Mouse (Mus musculus) limb, embryonic 12.5 days (tissue): ENCODE data around the gene Cacna1b. TPM values are rescaled to one million over a fixed set of nuclear protein-coding genes. Genes with fewer than 3 reads are reported as not detected.

Source experiments
- ATAC-seq: fragments of 200-750 bp; cut with Nextera tagmentation; 2 replicates; pipeline ENCODE4 v1.8.0; 2017; ENCODE audit warnings: low read depth, moderate TSS enrichment; ENCODE audit not compliant: insufficient number of reproducible peaks, insufficient read depth, low FRiP score, low TSS enrichment
- H3K27ac ChIP-seq: fragments of 300-500 bp; sonication (generic); 2 replicates; pipeline ENCODE4 v1.5.1; 2016; ENCODE audit warnings: mild to moderate bottlenecking, moderate library complexity
- H3K27me3 ChIP-seq: fragments of 300-500 bp; sonication (generic); 2 replicates; pipeline ENCODE4 v1.6.1; 2016; ENCODE audit warnings: mild to moderate bottlenecking, moderate library complexity
- H3K36me3 ChIP-seq: fragments of 300-500 bp; sonication (generic); 2 replicates; pipeline ENCODE4 v1.6.1; 2016; ENCODE audit warnings: mild to moderate bottlenecking, moderate library complexity
- H3K4me1 ChIP-seq: fragments of 300-500 bp; sonication (generic); replicated peaks from 2 replicates; pipeline ENCODE4 v1.6.1; 2016
- H3K4me2 ChIP-seq: fragments of 300-500 bp; sonication (generic); 2 replicates; pipeline ENCODE4 v1.6.1; 2016; ENCODE audit warnings: mild to moderate bottlenecking, moderate library complexity
- H3K4me3 ChIP-seq: fragments of 300-500 bp; sonication (generic); replicated peaks from 2 replicates; pipeline ENCODE4 v1.5.1; 2016; ENCODE audit warnings: mild to moderate bottlenecking
- H3K9ac ChIP-seq: fragments of 300-500 bp; sonication (generic); replicated peaks from 2 replicates; pipeline ENCODE4 v1.6.1; 2016; ENCODE audit warnings: mild to moderate bottlenecking, moderate library complexity
- H3K9me3 ChIP-seq: fragments of 300-500 bp; sonication (generic); 2 replicates; pipeline ENCODE4 v1.6.1; 2016; ENCODE audit warnings: mild to moderate bottlenecking, moderate library complexity
- WGBS: fragments of 180-500 bp; shearing (Covaris S2); methylation state at CpG from one replicate; pipeline ENCODE4 v1.1.7; 2016; 5-methylcytosine and 5-hydroxymethylcytosine counted together
- polyA plus RNA-seq: library from polyadenylated mRNA; unstranded; fragments of >200 nt; fragmentation: Nextera tagmentation; extraction: Ambion mirVana; gene quantifications from 2 replicates; pipeline ENCODE4 v1.2.1, GENCODE M21; 2016

The Cacna1b gene
- 1.6 and 1.9 TPM in 2 replicates for polyA plus RNA-seq

GRCm38 (mm10) chr2:24763115-24763557, at the start of gene Cacna1b:
Gene Cacna1b, minus strand, starts transcription at chr2:24763152.
- peak within 1 kb of the TSS; percentile 62 for H3K4me3 ChIP-seq
- peaks cover 51% of the 10 kb centered on the region for H3K27me3 ChIP-seq
- peak; percentile 78 for ATAC-seq
- H3K27ac ChIP-seq: no peak within 1 kb of the TSS
- WGBS: under 1% methylated on average over 42 of the region's 42 CpGs
- H3K4me2 ChIP-seq: peak within 1 kb of the TSS; percentile 100
- H3K4me1 ChIP-seq: peaks cover 13% of the 10 kb centered on the region
- peak within 1 kb of the TSS; percentile 37 for H3K9ac ChIP-seq
- no peaks in the 10 kb centered on the region for H3K9me3 ChIP-seq
- H3K36me3 ChIP-seq: no peaks in the 10 kb centered on the region

GRCm38 (mm10) chr2:24809746-24810145, 46.8 kb upstream of the Cacna1b start:
- peaks cover 94% of the 10 kb centered on the region for H3K36me3 ChIP-seq
- no peaks in the 10 kb centered on the region for H3K9me3 ChIP-seq
- no peak overlapping the region for H3K27ac ChIP-seq
- no peak overlapping the region for H3K4me3 ChIP-seq
- WGBS: 87% methylated on average over 3 of the region's 3 CpGs
- ATAC-seq: no peak
- H3K27me3 ChIP-seq: no peaks in the 10 kb centered on the region
- no peak overlapping the region for H3K4me2 ChIP-seq
- no peak overlapping the region for H3K9ac ChIP-seq
- no peaks in the 10 kb centered on the region for H3K4me1 ChIP-seq

- Histone ChIP-seq H3K27me3 (no peaks in the 10 kb centered on the region), H3K9me3 (no peaks in the 10 kb centered on the region), H3K4me1 (no peaks in the 10 kb centered on the region), H3K27ac (no peak overlapping the region), H3K4me2 (no peak overlapping the region), H3K9ac (no peak overlapping the region), H3K4me3 (no peak overlapping the region), H3K36me3 (peaks cover 97% of the 10 kb centered on the region)
- 96% methylated on average over 10 of the region's 10 CpGs for WGBS
- ATAC-seq: no peak
Observed at GRCm38 (mm10) chr2:24807691-24808090, 44.7 kb upstream of the Cacna1b start.

- Histone ChIP-seq H3K27ac (no peak overlapping the region), H3K9me3 (no peaks in the 10 kb centered on the region), H3K4me2 (no peak overlapping the region), H3K4me1 (no peaks in the 10 kb centered on the region), H3K9ac (no peak overlapping the region), H3K36me3 (peaks cover 97% of the 10 kb centered on the region), H3K27me3 (no peaks in the 10 kb centered on the region), H3K4me3 (no peak overlapping the region)
- WGBS: 90% methylated on average over 3 of the region's 3 CpGs
- ATAC-seq: no peak
Observed at GRCm38 (mm10) chr2:24807036-24807435, 44.1 kb upstream of the Cacna1b start.

GRCm38 (mm10) chr2:24806143-24806542, 43.2 kb upstream of the Cacna1b start:
- no peak overlapping the region for H3K4me2 ChIP-seq
- H3K36me3 ChIP-seq: peaks cover 97% of the 10 kb centered on the region
- H3K9me3 ChIP-seq: no peaks in the 10 kb centered on the region
- no peak overlapping the region for H3K4me3 ChIP-seq
- no peaks in the 10 kb centered on the region for H3K27me3 ChIP-seq
- no peak overlapping the region for H3K9ac ChIP-seq
- 95% methylated on average over 6 of the region's 6 CpGs for WGBS
- no peak overlapping the region for H3K27ac ChIP-seq
- ATAC-seq: no peak
- H3K4me1 ChIP-seq: no peaks in the 10 kb centered on the region

GRCm38 (mm10) chr2:24805621-24806020, 42.7 kb upstream of the Cacna1b start:
- Histone ChIP-seq H3K4me2 (no peak overlapping the region), H3K9ac (no peak overlapping the region), H3K36me3 (peaks cover 97% of the 10 kb centered on the region), H3K4me1 (no peaks in the 10 kb centered on the region), H3K27me3 (no peaks in the 10 kb centered on the region), H3K9me3 (no peaks in the 10 kb centered on the region), H3K27ac (no peak overlapping the region), H3K4me3 (no peak overlapping the region)
- no peak for ATAC-seq
- WGBS: 95% methylated on average over 4 of the region's 4 CpGs

- H3K27ac ChIP-seq: no peak overlapping the region
- peaks cover 99% of the 10 kb centered on the region for H3K36me3 ChIP-seq
- no peak overlapping the region for H3K4me2 ChIP-seq
- no peak overlapping the region for H3K9ac ChIP-seq
- no peaks in the 10 kb centered on the region for H3K9me3 ChIP-seq
- no peak for ATAC-seq
- no peak overlapping the region for H3K4me3 ChIP-seq
- WGBS: 88% methylated on average over 5 of the region's 5 CpGs
- no peaks in the 10 kb centered on the region for H3K4me1 ChIP-seq
- H3K27me3 ChIP-seq: no peaks in the 10 kb centered on the region
Observed at GRCm38 (mm10) chr2:24796833-24797457, 34.0 kb upstream of the Cacna1b start.

- no peak for ATAC-seq
- Histone ChIP-seq H3K4me3 (no peak overlapping the region), H3K27me3 (no peaks in the 10 kb centered on the region), H3K4me1 (no peaks in the 10 kb centered on the region), H3K9me3 (0 out of 2 replicates have a peak, but pooled peaks cover 3% of the 10 kb centered on the region), H3K27ac (peak overlapping the region; percentile 42), H3K36me3 (peaks cover 28% of the 10 kb centered on the region), H3K4me2 (no peak overlapping the region), H3K9ac (no peak overlapping the region)
- WGBS: 56% methylated on average over 4 of the region's 4 CpGs
Observed at GRCm38 (mm10) chr2:24787250-24787649, 24.3 kb upstream of the Cacna1b start.

- peaks cover 6% of the 10 kb centered on the region; the same call in 1 of the 2 replicates for H3K4me1 ChIP-seq
- no peak overlapping the region for H3K4me2 ChIP-seq
- no peaks in the 10 kb centered on the region for H3K36me3 ChIP-seq
- no peak overlapping the region for H3K9ac ChIP-seq
- H3K27me3 ChIP-seq: no peaks in the 10 kb centered on the region
- WGBS: 45% methylated on average over 4 of the region's 4 CpGs
- ATAC-seq: no peak
- no peak overlapping the region for H3K4me3 ChIP-seq
- no peak overlapping the region for H3K27ac ChIP-seq
- H3K9me3 ChIP-seq: 0 out of 2 replicates have a peak, but pooled peaks cover 10% of the 10 kb centered on the region
Observed at GRCm38 (mm10) chr2:24781253-24781652, 18.3 kb upstream of the Cacna1b start.

GRCm38 (mm10) chr2:24776831-24777230, 13.9 kb upstream of the Cacna1b start:
- no peaks in the 10 kb centered on the region for H3K36me3 ChIP-seq
- no peak overlapping the region for H3K4me3 ChIP-seq
- H3K27me3 ChIP-seq: no peaks in the 10 kb centered on the region
- WGBS: 19% methylated on average over 3 of the region's 5 CpGs
- H3K4me1 ChIP-seq: peaks cover 6% of the 10 kb centered on the region; the same call in 1 of the 2 replicates
- H3K9me3 ChIP-seq: 0 out of 2 replicates have a peak, but pooled peaks cover 6% of the 10 kb centered on the region
- no peak overlapping the region for H3K9ac ChIP-seq
- ATAC-seq: no peak
- no peak overlapping the region for H3K4me2 ChIP-seq
- H3K27ac ChIP-seq: no peak overlapping the region

- Histone ChIP-seq H3K4me2 (no peak overlapping the region), H3K36me3 (no peaks in the 10 kb centered on the region), H3K4me3 (no peak overlapping the region), H3K4me1 (peaks cover 6% of the 10 kb centered on the region; the same call in 1 of the 2 replicates), H3K9ac (no peak overlapping the region), H3K27me3 (no peaks in the 10 kb centered on the region), H3K27ac (no peak overlapping the region), H3K9me3 (0 out of 2 replicates have a peak, but pooled peaks cover 6% of the 10 kb centered on the region)
- 75% methylated on average over 11 of the region's 11 CpGs for WGBS
- ATAC-seq: no peak
Observed at GRCm38 (mm10) chr2:24775951-24776587, 13.1 kb upstream of the Cacna1b start.
